29 mouse cellular contexts compared by ENCODE assay signal in the genomic region with DNA sequence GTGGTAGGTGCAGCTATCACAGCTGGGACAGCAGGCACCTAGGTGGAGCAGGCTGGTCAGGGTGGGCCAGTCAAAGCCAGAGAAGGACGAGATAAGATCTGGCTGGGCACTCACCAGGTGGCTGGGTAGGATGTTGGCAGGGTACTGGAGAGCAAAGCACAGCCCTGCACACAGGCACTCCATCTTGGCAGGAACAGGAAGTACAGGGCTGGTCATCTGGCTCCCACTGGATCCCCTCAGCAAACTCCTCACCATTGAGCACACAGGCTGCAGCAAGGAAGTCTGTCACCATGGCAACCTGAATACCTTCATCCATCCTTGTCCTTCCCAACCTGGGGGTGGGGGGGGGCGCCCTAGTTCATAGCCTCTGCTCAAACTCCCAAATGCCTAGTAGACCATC. TPM values are rescaled to one million over a fixed set of nuclear protein-coding genes. Genes with fewer than 3 reads are reported as not detected.
DNase-seq lines count a peak whose midpoint lies in the region; ATAC-seq and TF ChIP-seq lines count a peak whose summit lies in the region.
"Had no signal": no experiment of that assay in that cellular context is flagged by ENCODE, and none has a peak within 500 bp of the region (broad histone marks: within the 10 kb centered on the region; RNA-seq: fewer than 3 reads in every experiment).

No protein-coding gene starts in this region.

- no peaks in the 10 kb centered on the region for H3K36me3 ChIP-seq in hindbrain, embryonic 16.5 days (ENCODE audit: control insufficient read depth, insufficient read depth, low read length)
- H3K36me3 ChIP-seq in hindbrain, embryonic 12.5 days, result no peaks in the 10 kb centered on the region
- 0 out of 2 replicates have a peak, but pooled peaks cover 3% of the 10 kb centered on the region for H3K36me3 ChIP-seq in kidney, embryonic 16.5 days (ENCODE audit: insufficient read depth, low read length)
- no peaks in the 10 kb centered on the region for H3K36me3 ChIP-seq in midbrain, embryonic 15.5 days (replicated peaks)
- H3K36me3 ChIP-seq in midbrain, embryonic 10.5 days, result no peaks in the 10 kb centered on the region
- H3K36me3 ChIP-seq in stomach, postnatal 0 days (ENCODE audit: control insufficient read depth, insufficient read depth, low read length), result no peaks in the 10 kb centered on the region; the same call in 1 of the 2 replicates
- H3K36me3 ChIP-seq: forebrain, embryonic 12.5 days had no signal

- no peak overlapping the region for H3K27ac ChIP-seq in hindbrain, embryonic 16.5 days (ENCODE audit: low read depth, low read length)
- no peak overlapping the region for H3K27ac ChIP-seq in hindbrain, embryonic 12.5 days
- no peak overlapping the region for H3K27ac ChIP-seq in kidney, embryonic 16.5 days (ENCODE audit: low read length)
- H3K27ac ChIP-seq in midbrain, embryonic 15.5 days, result no peak overlapping the region
- H3K27ac ChIP-seq in midbrain, embryonic 10.5 days (replicated peaks), result no peak overlapping the region
- H3K27ac ChIP-seq in stomach, postnatal 0 days (replicated peaks), result no peak overlapping the region
- H3K27ac ChIP-seq: forebrain, embryonic 12.5 days; limb, embryonic 13.5 days; lung, embryonic 15.5 days had no signal

- H3K27me3 ChIP-seq in hindbrain, embryonic 16.5 days (replicated peaks; ENCODE audit: control insufficient read depth, insufficient read depth, low read length), result peaks cover 14% of the 10 kb centered on the region
- peaks cover 56% of the 10 kb centered on the region for H3K27me3 ChIP-seq in hindbrain, embryonic 12.5 days
- H3K27me3 ChIP-seq in kidney, embryonic 16.5 days (ENCODE audit: insufficient read depth, low read length), result no peaks in the 10 kb centered on the region
- H3K27me3 ChIP-seq in midbrain, embryonic 15.5 days (replicated peaks), result peaks cover 39% of the 10 kb centered on the region
- H3K27me3 ChIP-seq in midbrain, embryonic 10.5 days (ENCODE audit: low read depth, poor library complexity, severe bottlenecking), result peaks cover 63% of the 10 kb centered on the region
- no peaks in the 10 kb centered on the region for H3K27me3 ChIP-seq in stomach, postnatal 0 days (ENCODE audit: control insufficient read depth, insufficient read depth, low read length)

- no peak for TF ChIP-seq CTCF in stomach, postnatal 0 days (IDR thresholded peaks at IDR 0.05; ENCODE audit: low read depth)

- no peak for DNase-seq in kidney, postnatal 36 days
- DNase-seq in midbrain, embryonic 10.5 days (ENCODE audit: low spot score), result no peak
- no peak for DNase-seq in stomach, postnatal 0 days (ENCODE audit: low spot score)
- DNase-seq: adrenal gland, adult 8-10 months; cerebellum, adult 2 months; cerebellum, postnatal 14 days; gastrocnemius, postnatal 14 days; heart, adult 18-20 months; heart, postnatal 4 days; kidney, adult 9 months; lung, postnatal 4 days had no signal

- 39% methylated on average over 2 of the region's 2 CpGs for WGBS in hindbrain, embryonic 16.5 days
- 30% methylated on average over 2 of the region's 2 CpGs for WGBS in hindbrain, embryonic 12.5 days
- 50% methylated on average over 2 of the region's 2 CpGs for WGBS in kidney, embryonic 16.5 days
- 21% methylated on average over 2 of the region's 2 CpGs for WGBS in midbrain, embryonic 15.5 days
- 40% methylated on average over 2 of the region's 2 CpGs for WGBS in midbrain, embryonic 10.5 days
- 32% methylated on average over 2 of the region's 2 CpGs for WGBS in stomach, postnatal 0 days

- ATAC-seq in hindbrain, embryonic 16.5 days, result peak; percentile 60
- no peak for ATAC-seq in hindbrain, embryonic 12.5 days (ENCODE audit: low FRiP score)
- ATAC-seq in kidney, embryonic 16.5 days (ENCODE audit: low FRiP score, low TSS enrichment), result peak; percentile 44
- ATAC-seq in midbrain, embryonic 15.5 days (replicated peaks), result peak; percentile 70
- ATAC-seq in granulocyte monocyte progenitor cell, adult 5-6 weeks (replicated peaks; ENCODE audit: poor library complexity, severe bottlenecking), result 0 out of 2 replicates have a peak, but pooled peaks have one; percentile 27
- no peak for ATAC-seq in stomach, postnatal 0 days (ENCODE audit: low FRiP score, low TSS enrichment)
- ATAC-seq: CD4-positive, CD25-positive, alpha-beta regulatory T cell, adult 4 months had no signal

- H3K4me1 ChIP-seq in hindbrain, embryonic 16.5 days (ENCODE audit: control insufficient read depth, insufficient read depth, low read depth, low read length), result no peaks in the 10 kb centered on the region
- 0 out of 2 replicates have a peak, but pooled peaks cover 5% of the 10 kb centered on the region for H3K4me1 ChIP-seq in hindbrain, embryonic 12.5 days
- H3K4me1 ChIP-seq in kidney, embryonic 16.5 days (ENCODE audit: insufficient read depth, low read length), result no peaks in the 10 kb centered on the region
- H3K4me1 ChIP-seq in midbrain, embryonic 15.5 days, result peaks cover 3% of the 10 kb centered on the region; the same call in 1 of the 2 replicates
- H3K4me1 ChIP-seq in midbrain, embryonic 10.5 days, result peaks cover 17% of the 10 kb centered on the region
- H3K4me1 ChIP-seq in stomach, postnatal 0 days (replicated peaks; ENCODE audit: control insufficient read depth, insufficient read depth), result no peaks in the 10 kb centered on the region
- H3K4me1 ChIP-seq: forebrain, embryonic 12.5 days; limb, embryonic 13.5 days; lung, embryonic 15.5 days had no signal

- no peak for TF ChIP-seq EP300 in stomach, postnatal 0 days (optimal IDR thresholded peaks at IDR 0.05)

- no peaks in the 10 kb centered on the region for H3K9me3 ChIP-seq in hindbrain, embryonic 16.5 days (ENCODE audit: control insufficient read depth, low read length)
- no peaks in the 10 kb centered on the region for H3K9me3 ChIP-seq in hindbrain, embryonic 12.5 days (replicated peaks)
- no peaks in the 10 kb centered on the region for H3K9me3 ChIP-seq in kidney, embryonic 16.5 days (ENCODE audit: low read length)
- H3K9me3 ChIP-seq in midbrain, embryonic 15.5 days, result no peaks in the 10 kb centered on the region
- no peaks in the 10 kb centered on the region for H3K9me3 ChIP-seq in midbrain, embryonic 10.5 days (replicated peaks)
- H3K9me3 ChIP-seq in stomach, postnatal 0 days (ENCODE audit: control insufficient read depth, low read length), result no peaks in the 10 kb centered on the region
- H3K9me3 ChIP-seq: forebrain, embryonic 12.5 days; heart, embryonic 12.5 days; limb, embryonic 13.5 days; lung, embryonic 15.5 days had no signal

- H3K4me3 ChIP-seq in hindbrain, embryonic 16.5 days (ENCODE audit: low read length), result no peak overlapping the region
- no peak overlapping the region for H3K4me3 ChIP-seq in hindbrain, embryonic 12.5 days
- no peak overlapping the region for H3K4me3 ChIP-seq in kidney, embryonic 16.5 days (ENCODE audit: low read length)
- no peak overlapping the region for H3K4me3 ChIP-seq in midbrain, embryonic 15.5 days
- no peak overlapping the region for H3K4me3 ChIP-seq in midbrain, embryonic 10.5 days
- no peak overlapping the region for H3K4me3 ChIP-seq in stomach, postnatal 0 days (ENCODE audit: low read depth, low read length)
- H3K4me3 ChIP-seq: erythroblast, embryonic 14.5 days; forebrain, embryonic 12.5 days; heart, embryonic 12.5 days; limb, embryonic 13.5 days; lung, embryonic 15.5 days; megakaryocyte, embryonic 14.5 days had no signal

- no peak overlapping the region for H3K9ac ChIP-seq in hindbrain, embryonic 16.5 days (ENCODE audit: low read depth, low read length)
- no peak overlapping the region for H3K9ac ChIP-seq in hindbrain, embryonic 12.5 days
- no peak overlapping the region for H3K9ac ChIP-seq in kidney, embryonic 16.5 days (replicated peaks; ENCODE audit: low read length)
- H3K9ac ChIP-seq in midbrain, embryonic 15.5 days, result no peak overlapping the region
- H3K9ac ChIP-seq in stomach, postnatal 0 days (ENCODE audit: low read length), result no peak overlapping the region
- H3K9ac ChIP-seq: forebrain, embryonic 12.5 days; heart, embryonic 12.5 days; limb, embryonic 13.5 days; lung, embryonic 15.5 days had no signal

- H3K4me2 ChIP-seq in hindbrain, embryonic 16.5 days (ENCODE audit: low read length), result no peak overlapping the region
- H3K4me2 ChIP-seq in hindbrain, embryonic 12.5 days (replicated peaks), result no peak overlapping the region
- no peak overlapping the region for H3K4me2 ChIP-seq in kidney, embryonic 16.5 days (replicated peaks; ENCODE audit: low read depth, low read length)
- H3K4me2 ChIP-seq in midbrain, embryonic 15.5 days, result no peak overlapping the region
- H3K4me2 ChIP-seq in stomach, postnatal 0 days (replicated peaks; ENCODE audit: low read depth), result no peak overlapping the region
- H3K4me2 ChIP-seq: forebrain, embryonic 12.5 days; heart, embryonic 12.5 days; limb, embryonic 13.5 days; liver, embryonic 11.5 days; lung, embryonic 15.5 days had no signal

RNA-seq across cellular contexts. Expression of a gene that starts 10.0 kb away (rescaled TPM):
- polyA plus RNA-seq in hindbrain, embryonic 16.5 days (2015; fragmentation: Nextera tagmentation; extraction: Ambion mirVana), result 15.0 and 22.9 TPM in 2 replicates
- polyA plus RNA-seq in hindbrain, embryonic 12.5 days (2016; fragmentation: Nextera tagmentation; extraction: Ambion mirVana), result 22.0 and 24.7 TPM in 2 replicates
- polyA plus RNA-seq in kidney, embryonic 16.5 days (2015; fragmentation: Nextera tagmentation; extraction: Ambion mirVana), result 34.5 and 36.3 TPM in 2 replicates
- polyA plus RNA-seq in midbrain, embryonic 15.5 days (2015; fragmentation: Nextera tagmentation; extraction: Ambion mirVana), result 18.9 and 20.9 TPM in 2 replicates
- 11.4 and 13.7 TPM in 2 replicates for polyA plus RNA-seq in midbrain, embryonic 10.5 days (2016; fragmentation: Nextera tagmentation; extraction: Ambion mirVana)
- not detected in 2 replicates for total RNA-seq in granulocyte monocyte progenitor cell, adult 5-6 weeks (2014; fragmentation: Nextera tagmentation)
- 0.15 and 0.22 TPM in 2 replicates for total RNA-seq in granulocyte monocyte progenitor cell, adult 5-6 weeks (2017)
- 3.8 and 6.1 TPM in 2 replicates for polyA plus RNA-seq in stomach, postnatal 0 days (2015; fragmentation: Nextera tagmentation; extraction: Ambion mirVana)
- total RNA-seq: monocyte, adult 5-6 weeks had no signal

RNA-seq across cellular contexts. Expression of a gene that starts 26.6 kb away (rescaled TPM):
- 0.56 TPM in 1 of 2 replicates, not detected in the other for polyA plus RNA-seq in hindbrain, embryonic 16.5 days (2015; fragmentation: Nextera tagmentation; extraction: Ambion mirVana)
- polyA plus RNA-seq in hindbrain, embryonic 12.5 days (2016; fragmentation: Nextera tagmentation; extraction: Ambion mirVana), result 0.43 TPM in 1 of 2 replicates, not detected in the other
- polyA plus RNA-seq in kidney, embryonic 16.5 days (2015; fragmentation: Nextera tagmentation; extraction: Ambion mirVana), result 0.30 and 0.37 TPM in 2 replicates
- polyA plus RNA-seq in midbrain, embryonic 15.5 days (2015; fragmentation: Nextera tagmentation; extraction: Ambion mirVana), result 0.27 and 1.0 TPM in 2 replicates
- polyA plus RNA-seq in midbrain, embryonic 10.5 days (2016; fragmentation: Nextera tagmentation; extraction: Ambion mirVana), result not detected in 2 replicates
- not detected in 2 replicates for total RNA-seq in granulocyte monocyte progenitor cell, adult 5-6 weeks (2014; fragmentation: Nextera tagmentation)
- total RNA-seq in granulocyte monocyte progenitor cell, adult 5-6 weeks (2017), result 1.4 and 1.5 TPM in 2 replicates
- not detected in 2 replicates for polyA plus RNA-seq in stomach, postnatal 0 days (2015; fragmentation: Nextera tagmentation; extraction: Ambion mirVana)
- total RNA-seq: gastrocnemius, postnatal 14 days; heart, adult 18-20 months; heart, postnatal 4 days; layer of hippocampus, postnatal 10 days; monocyte, adult 5-6 weeks had no signal
- polyA plus RNA-seq: CD4-positive, CD25-positive, alpha-beta regulatory T cell, adult 4 months; cortical plate, adult 2 months; embryonic facial prominence, embryonic 14.5 days; erythroblast, embryonic 14.5 days; heart, embryonic 12.5 days; heart, postnatal 0 days; limb, embryonic 13.5 days; lung, embryonic 15.5 days had no signal

RNA-seq across cellular contexts. Expression of a gene that starts 28.6 kb away (rescaled TPM):
- 2.2 and 3.3 TPM in 2 replicates for polyA plus RNA-seq in hindbrain, embryonic 16.5 days (2015; fragmentation: Nextera tagmentation; extraction: Ambion mirVana)
- 2.9 and 3.2 TPM in 2 replicates for polyA plus RNA-seq in hindbrain, embryonic 12.5 days (2016; fragmentation: Nextera tagmentation; extraction: Ambion mirVana)
- polyA plus RNA-seq in kidney, embryonic 16.5 days (2015; fragmentation: Nextera tagmentation; extraction: Ambion mirVana), result 6.0 and 8.0 TPM in 2 replicates
- 2.0 and 2.1 TPM in 2 replicates for polyA plus RNA-seq in midbrain, embryonic 15.5 days (2015; fragmentation: Nextera tagmentation; extraction: Ambion mirVana)
- 2.1 and 2.2 TPM in 2 replicates for polyA plus RNA-seq in midbrain, embryonic 10.5 days (2016; fragmentation: Nextera tagmentation; extraction: Ambion mirVana)
- total RNA-seq in granulocyte monocyte progenitor cell, adult 5-6 weeks (2014; fragmentation: Nextera tagmentation), result 20.2 and 22.6 TPM in 2 replicates
- total RNA-seq in granulocyte monocyte progenitor cell, adult 5-6 weeks (2017), result 13.7 and 19.6 TPM in 2 replicates
- 9.3 and 11.5 TPM in 2 replicates for polyA plus RNA-seq in stomach, postnatal 0 days (2015; fragmentation: Nextera tagmentation; extraction: Ambion mirVana)

RNA-seq across cellular contexts. Expression of a gene that starts 30.3 kb away (rescaled TPM):
- polyA plus RNA-seq in hindbrain, embryonic 16.5 days (2015; fragmentation: Nextera tagmentation; extraction: Ambion mirVana), result 341 and 394 TPM in 2 replicates
- polyA plus RNA-seq in hindbrain, embryonic 12.5 days (2016; fragmentation: Nextera tagmentation; extraction: Ambion mirVana), result 215 and 230 TPM in 2 replicates
- 302 and 320 TPM in 2 replicates for polyA plus RNA-seq in kidney, embryonic 16.5 days (2015; fragmentation: Nextera tagmentation; extraction: Ambion mirVana)
- 342 and 365 TPM in 2 replicates for polyA plus RNA-seq in midbrain, embryonic 15.5 days (2015; fragmentation: Nextera tagmentation; extraction: Ambion mirVana)
- polyA plus RNA-seq in midbrain, embryonic 10.5 days (2016; fragmentation: Nextera tagmentation; extraction: Ambion mirVana), result 202 and 219 TPM in 2 replicates
- total RNA-seq in granulocyte monocyte progenitor cell, adult 5-6 weeks (2014; fragmentation: Nextera tagmentation), result 192 and 201 TPM in 2 replicates
- total RNA-seq in granulocyte monocyte progenitor cell, adult 5-6 weeks (2017), result 119 and 143 TPM in 2 replicates
- polyA plus RNA-seq in stomach, postnatal 0 days (2015; fragmentation: Nextera tagmentation; extraction: Ambion mirVana), result 263 and 269 TPM in 2 replicates

Comparison
In these comparisons a context has a peak if more than half of its experiments do, and no peak if none do; other contexts are left out.
1. ATAC-seq: peak in hindbrain, embryonic 16.5 days (single experiment), kidney, embryonic 16.5 days (single experiment), midbrain, embryonic 15.5 days (single experiment) and granulocyte monocyte progenitor cell, adult 5-6 weeks (single experiment); none in hindbrain, embryonic 12.5 days (single experiment) and stomach, postnatal 0 days (single experiment).